19 mouse cellular contexts compared by ENCODE assay signal in the genomic region with DNA sequence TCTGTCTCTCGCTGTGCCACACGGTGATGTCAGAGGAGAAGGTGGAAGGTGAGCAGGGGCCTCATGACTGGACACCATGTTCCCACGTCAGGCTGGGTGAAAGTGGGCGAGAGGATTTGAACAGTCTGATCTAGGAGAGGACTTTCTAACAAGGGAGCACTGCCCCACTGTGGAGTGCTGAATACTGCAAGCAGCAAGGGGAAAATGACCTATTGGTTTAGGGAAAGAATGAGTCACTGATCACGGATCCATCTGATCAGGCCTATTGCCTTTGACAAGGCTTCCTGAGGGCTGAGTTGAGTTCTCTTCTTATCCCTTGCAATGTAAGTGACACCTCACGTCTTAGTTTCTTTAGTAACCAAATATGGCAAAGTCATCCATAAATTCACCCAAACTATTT. TPM values are rescaled to one million over a fixed set of nuclear protein-coding genes. Genes with fewer than 3 reads are reported as not detected.
"Had no signal": no experiment of that assay in that cellular context is flagged by ENCODE, and none has a peak within 500 bp of the region (broad histone marks: within the 10 kb centered on the region; RNA-seq: fewer than 3 reads in every experiment).

No protein-coding gene starts in this region.

- H3K36me3 ChIP-seq: liver, embryonic 12.5 days; liver, embryonic 15.5 days; midbrain, embryonic 12.5 days; midbrain, embryonic 15.5 days; neural tube, embryonic 12.5 days; neural tube, embryonic 15.5 days; stomach, embryonic 15.5 days had no signal

- DNase-seq: kidney, adult 11 months; kidney, postnatal 10 days; layer of hippocampus, postnatal 36 days; lung, adult 2 months; right cerebral cortex, adult 18-20 months; right cerebral cortex, postnatal 14 days; right cerebral cortex, postnatal 4 days; thymus, adult 18-20 months; thymus, postnatal 36 days had no signal

- H3K4me1 ChIP-seq: liver, embryonic 12.5 days; liver, embryonic 15.5 days; midbrain, embryonic 12.5 days; midbrain, embryonic 15.5 days; neural tube, embryonic 12.5 days; neural tube, embryonic 15.5 days; stomach, embryonic 15.5 days had no signal

- H3K9me3 ChIP-seq: liver, embryonic 12.5 days; liver, embryonic 15.5 days; midbrain, embryonic 15.5 days; neural tube, embryonic 15.5 days; stomach, embryonic 15.5 days had no signal

- H3K4me2 ChIP-seq: liver, embryonic 12.5 days; liver, embryonic 15.5 days; midbrain, embryonic 12.5 days; midbrain, embryonic 15.5 days; neural tube, embryonic 12.5 days; neural tube, embryonic 15.5 days; stomach, embryonic 15.5 days had no signal

- H3K9ac ChIP-seq: liver, embryonic 12.5 days; liver, embryonic 15.5 days; midbrain, embryonic 12.5 days; midbrain, embryonic 15.5 days; neural tube, embryonic 12.5 days; neural tube, embryonic 15.5 days; stomach, embryonic 15.5 days had no signal

- H3K27ac ChIP-seq: left cerebral cortex, adult 2 months; liver, embryonic 12.5 days; liver, embryonic 15.5 days; macrophage; midbrain, embryonic 12.5 days; midbrain, embryonic 15.5 days; neural tube, embryonic 12.5 days; neural tube, embryonic 15.5 days; stomach, embryonic 15.5 days had no signal

- ATAC-seq: inflammation-experienced regulatory T-cells, adult 6 months; liver, embryonic 12.5 days; midbrain, embryonic 15.5 days had no signal

- H3K27me3 ChIP-seq: liver, embryonic 12.5 days; liver, embryonic 15.5 days; midbrain, embryonic 12.5 days; midbrain, embryonic 15.5 days; neural tube, embryonic 12.5 days; neural tube, embryonic 15.5 days; stomach, embryonic 15.5 days had no signal

- H3K4me3 ChIP-seq: left cerebral cortex, adult 2 months; liver, embryonic 12.5 days; liver, embryonic 15.5 days; midbrain, embryonic 12.5 days; midbrain, embryonic 15.5 days; neural tube, embryonic 12.5 days; neural tube, embryonic 15.5 days; stomach, embryonic 15.5 days had no signal

RNA-seq across cellular contexts. Expression of a gene that starts 28.1 kb away (rescaled TPM):
- polyA plus RNA-seq: inflammation-experienced regulatory T-cells, adult 6 months had no signal
